Mouse (Mus musculus) cerebellum, adult 8-10 months (tissue): ENCODE results near the gene Cyp46a1.

Experiments used
- DNase-seq: peaks from one replicate; pipeline ENCODE4 v3.0.0; 2022

Cyp46a1 gene

GRCm38 (mm10) chr12:108333895-108334445, at the start of gene Cyp46a1:
Gene Cyp46a1, plus strand, starts transcription at chr12:108334381.
- peak; percentile 99 for DNase-seq

- DNase-seq, result no peak
Measured at GRCm38 (mm10) chr12:108284455-108285224, 49.5 kb upstream of the Cyp46a1 start.

GRCm38 (mm10) chr12:108285225-108286011, 48.8 kb upstream of the Cyp46a1 start:
- DNase-seq, result no peak

- no peak for DNase-seq
Measured at GRCm38 (mm10) chr12:108286381-108286780, 47.8 kb upstream of the Cyp46a1 start.

GRCm38 (mm10) chr12:108287011-108287410, 47.2 kb upstream of the Cyp46a1 start:
- no peak for DNase-seq

- DNase-seq, result no peak
Measured at GRCm38 (mm10) chr12:108288127-108288880, 45.9 kb upstream of the Cyp46a1 start.

- DNase-seq, result no peak
Measured at GRCm38 (mm10) chr12:108292419-108292818, 41.8 kb upstream of the Cyp46a1 start.

- DNase-seq, result peak; percentile 80
Measured at GRCm38 (mm10) chr12:108292957-108293356, 41.2 kb upstream of the Cyp46a1 start.

GRCm38 (mm10) chr12:108294620-108295019, 39.6 kb upstream of the Cyp46a1 start:
- DNase-seq, result no peak

GRCm38 (mm10) chr12:108297033-108297432, 37.1 kb upstream of the Cyp46a1 start:
- DNase-seq, result no peak

GRCm38 (mm10) chr12:108301006-108301405, 33.2 kb upstream of the Cyp46a1 start:
- no peak for DNase-seq

- DNase-seq, result no peak
Measured at GRCm38 (mm10) chr12:108303778-108304365, 30.3 kb upstream of the Cyp46a1 start.

- DNase-seq, result no peak
Measured at GRCm38 (mm10) chr12:108305172-108305571, 29.0 kb upstream of the Cyp46a1 start.

- no peak for DNase-seq
Measured at GRCm38 (mm10) chr12:108305812-108306794, 28.1 kb upstream of the Cyp46a1 start, which contains the start of gene Hhipl1. Gene Hhipl1, plus strand, starts transcription at chr12:108306270.

GRCm38 (mm10) chr12:108307553-108307952, 26.6 kb upstream of the Cyp46a1 start:
- DNase-seq, result peak; percentile 45

GRCm38 (mm10) chr12:108308363-108308856, 25.8 kb upstream of the Cyp46a1 start:
- DNase-seq, result no peak

GRCm38 (mm10) chr12:108309116-108309794, 24.9 kb upstream of the Cyp46a1 start:
- DNase-seq, result no peak

- DNase-seq, result no peak
Measured at GRCm38 (mm10) chr12:108310041-108310440, 24.1 kb upstream of the Cyp46a1 start.

- no peak for DNase-seq
Measured at GRCm38 (mm10) chr12:108310456-108311027, 23.6 kb upstream of the Cyp46a1 start.

- DNase-seq, result no peak
Measured at GRCm38 (mm10) chr12:108311741-108312290, 22.4 kb upstream of the Cyp46a1 start.
